Mouse (Mus musculus) cerebellum, adult 2 months (tissue): ENCODE measurements at regions not wholly inside any gene's neighbourhood (a gene's known extent, or its start where the extent isn't known, plus 50 kb on each side); places are given as distances from the start of the nearest gene placed in this dataset.

ENCODE experiments used
- CTCF ChIP-seq: fragments of 200-500 bp; IDR thresholded peaks from 2 replicates; pipeline ENCODE4 v1.5.1; 2011; ENCODE audit warnings: low read depth, mild to moderate bottlenecking, control low read depth, low read length, moderate library complexity, borderline replicate concordance; ENCODE audit not compliant: insufficient read depth
- POLR2A ChIP-seq: fragments of 200-500 bp; IDR thresholded peaks from 2 replicates; pipeline ENCODE4 v1.6.1; 2011; ENCODE audit warnings: low read length, control low read depth, borderline replicate concordance; ENCODE audit not compliant: insufficient read depth

DNA sequence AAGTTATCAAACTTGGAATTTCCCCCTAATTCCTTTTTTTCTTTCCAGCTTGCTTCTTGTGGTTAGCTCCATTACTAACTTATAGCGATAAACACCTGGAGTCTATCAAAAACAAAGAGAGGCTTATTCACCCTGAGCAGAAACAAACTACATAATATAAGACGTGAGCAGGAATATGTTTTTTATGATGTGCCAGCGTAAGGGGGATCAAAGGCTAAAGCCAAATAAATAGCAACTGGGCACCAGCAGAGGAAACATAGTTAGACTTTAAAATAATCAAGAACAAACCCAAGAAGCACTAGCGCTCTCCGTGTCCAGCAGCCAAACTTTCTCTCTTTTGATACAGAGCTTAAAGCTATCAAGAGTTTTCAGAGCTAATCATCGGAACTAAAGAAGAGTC is 76.1 kb downstream of the Rps12 start:
- TF ChIP-seq POLR2A (no peak), CTCF (no peak)
